Mouse (Mus musculus) gastrocnemius, postnatal 25 days (tissue): ENCODE results near the gene 1700069L16Rik. TPM values are rescaled to one million over a fixed set of nuclear protein-coding genes. Genes with fewer than 3 reads are reported as not detected.

Experiments used
- DNase-seq: peaks from one replicate; pipeline ENCODE4 v3.0.0; 2022
- long read RNA-seq, 2 experiments: library from polyadenylated mRNA; stranded (forward); transcript quantifications; one replicate each; pipeline ENCODE4 v2.0.0; 2021
- total RNA-seq, 2 experiments: library from RNA; stranded (reverse); gene quantifications; 1 replicate in 1 of 2; 2 replicates in 1 of 2; pipeline ENCODE4 v1.2.3; 2021

1700069L16Rik gene
- not detected for total RNA-seq
- long read RNA-seq, experiment 1 = 0 reads
- long read RNA-seq, experiment 2 = 0 reads

GRCm38 (mm10) chr5:113724446-113724845 lies at the start of gene 1700069L16Rik:
TSS of gene 1700069L16Rik (minus strand) at chr5:113724772.
- peak; percentile 38 for DNase-seq

- peak; percentile 79 for DNase-seq
Observed at GRCm38 (mm10) chr5:113773664-113774063, 49.1 kb upstream of the 1700069L16Rik start.

- peak; percentile 28 for DNase-seq
Observed at GRCm38 (mm10) chr5:113772905-113773519, 48.4 kb upstream of the 1700069L16Rik start.

- DNase-seq = peak; percentile 93
Observed at GRCm38 (mm10) chr5:113772450-113772895, 47.9 kb upstream of the 1700069L16Rik start, which contains the start of the genes Sart3 and Iscu. TSS of gene Sart3 (minus strand) at chr5:113772510. TSS of gene Iscu (plus strand) at chr5:113772748.

- DNase-seq = peak; percentile 80
Observed at GRCm38 (mm10) chr5:113771213-113772162, 46.9 kb upstream of the 1700069L16Rik start.

GRCm38 (mm10) chr5:113768806-113769205 lies 44.2 kb upstream of the 1700069L16Rik start:
- no peak for DNase-seq

- DNase-seq = peak; percentile 10
Observed at GRCm38 (mm10) chr5:113765641-113766526, 41.3 kb upstream of the 1700069L16Rik start.

GRCm38 (mm10) chr5:113764426-113764825 lies 39.9 kb upstream of the 1700069L16Rik start:
- no peak for DNase-seq

GRCm38 (mm10) chr5:113761585-113761984 lies 37.0 kb upstream of the 1700069L16Rik start:
- DNase-seq = no peak

- DNase-seq = no peak
Observed at GRCm38 (mm10) chr5:113755347-113756030, 30.9 kb upstream of the 1700069L16Rik start.

GRCm38 (mm10) chr5:113751521-113752157 lies 27.1 kb upstream of the 1700069L16Rik start:
- no peak for DNase-seq

- DNase-seq = no peak
Observed at GRCm38 (mm10) chr5:113748556-113749331, 24.2 kb upstream of the 1700069L16Rik start.

GRCm38 (mm10) chr5:113747629-113748028 lies 23.1 kb upstream of the 1700069L16Rik start:
- DNase-seq = no peak

- DNase-seq = no peak
Observed at GRCm38 (mm10) chr5:113737607-113738237, 13.2 kb upstream of the 1700069L16Rik start.

GRCm38 (mm10) chr5:113736522-113737164 lies 12.1 kb upstream of the 1700069L16Rik start:
- no peak for DNase-seq

- no peak for DNase-seq
Observed at GRCm38 (mm10) chr5:113736113-113736502, 11.5 kb upstream of the 1700069L16Rik start.

GRCm38 (mm10) chr5:113735345-113736112 lies 11.0 kb upstream of the 1700069L16Rik start, which contains the start of gene Ficd:
TSS of gene Ficd (plus strand) at chr5:113735803.
- DNase-seq = peak; percentile 95

- DNase-seq = no peak
Observed at GRCm38 (mm10) chr5:113735023-113735344, 10.4 kb upstream of the 1700069L16Rik start.
